Mouse (Mus musculus): Measurements from ENCODE around the gene Olfr1269. TPM values are rescaled to one million over a fixed set of nuclear protein-coding genes. Genes with fewer than 3 reads are reported as not detected.

Gene Olfr1269
- not detected in 2 replicates for polyA plus RNA-seq (2012; ENCODE audit: low replicate concordance)

DNA sequence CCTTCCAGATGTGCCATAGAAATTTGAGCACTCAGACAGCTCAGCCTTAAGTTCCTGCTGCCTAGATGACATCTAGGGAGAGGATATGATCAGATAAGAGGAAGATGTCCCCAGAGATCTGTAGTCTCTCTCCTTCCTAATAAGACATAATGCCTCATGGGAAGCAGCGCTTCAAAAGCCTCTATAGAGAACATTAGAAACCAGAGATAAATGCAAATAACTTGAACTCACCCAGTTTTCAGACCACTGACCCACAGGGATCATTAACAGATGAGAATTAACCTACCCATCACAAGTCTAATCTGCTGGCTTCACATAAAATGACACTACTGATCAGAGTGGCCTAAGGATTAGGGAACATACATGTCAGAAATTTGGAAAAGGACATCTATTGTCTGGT, at the start of gene Olfr1269:
Gene Olfr1269 (minus strand): TSS at position 101 of the 400 bp plus-strand sequence.

DNA sequence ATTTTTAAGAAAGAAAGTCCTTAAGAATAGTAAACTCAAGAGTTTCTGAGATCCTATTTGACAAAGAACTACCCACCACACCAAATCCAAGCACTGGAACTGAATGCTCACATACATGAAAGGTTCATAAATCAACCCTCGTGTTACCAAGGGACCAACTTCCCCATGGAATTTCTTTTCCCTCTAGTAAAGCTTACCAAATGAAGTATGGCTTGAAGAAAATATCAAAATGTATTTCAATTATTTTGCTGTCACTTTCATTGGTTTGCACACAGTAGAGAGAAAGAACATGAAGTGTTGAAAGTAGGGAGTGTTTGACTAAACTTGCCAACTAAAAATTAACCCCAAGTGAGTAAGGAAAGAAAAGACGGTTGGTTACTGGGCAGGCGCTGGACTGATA, 31.8 kb upstream of the Olfr1269 start, which contains the start of gene Olfr1270:
Gene Olfr1270 (minus strand): TSS at position 101 of the 400 bp plus-strand sequence.

DNA sequence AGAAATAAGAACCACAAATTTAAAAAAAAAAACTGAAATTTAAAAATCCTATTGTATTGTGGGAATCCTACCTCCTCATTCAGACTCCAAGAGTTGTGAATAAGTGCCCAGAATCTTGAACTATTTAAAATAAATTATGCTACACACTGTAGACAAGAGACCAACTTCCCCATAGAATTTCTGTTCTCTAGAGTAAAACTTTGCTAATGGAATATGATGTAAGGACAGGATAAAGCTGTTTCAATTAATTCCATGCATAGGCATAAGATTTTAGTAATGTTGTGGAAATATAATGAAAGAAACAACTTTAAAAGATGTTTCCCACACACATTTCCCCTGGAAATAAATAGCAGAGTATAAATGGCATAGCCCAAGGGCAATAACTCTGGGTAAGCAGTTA, 21.0 kb upstream of the Olfr1269 start, which contains the start of gene Olfr32:
Gene Olfr32 (minus strand): TSS at position 101 of the 400 bp plus-strand sequence.

Other genes starting within 250 kb of the Olfr1269 start
- not detected in 2 replicates for gene Olfr1257, start 243.0 kb downstream of the Olfr1269 start, polyA plus RNA-seq (2012; ENCODE audit: low replicate concordance)
- gene Olfr1258, start 194.1 kb downstream of the Olfr1269 start, polyA plus RNA-seq (2012; ENCODE audit: low replicate concordance): not detected in 2 replicates
- not detected in 2 replicates for gene Olfr1259, start 172.7 kb downstream of the Olfr1269 start, polyA plus RNA-seq (2012; ENCODE audit: low replicate concordance)
- gene Olfr1260, start 147.1 kb downstream of the Olfr1269 start, polyA plus RNA-seq (2012; ENCODE audit: low replicate concordance): not detected in 2 replicates
- gene Olfr1261, start 130.2 kb downstream of the Olfr1269 start, polyA plus RNA-seq (2012; ENCODE audit: low replicate concordance): not detected in 2 replicates
- gene Olfr1262, start 121.3 kb downstream of the Olfr1269 start, polyA plus RNA-seq (2012; ENCODE audit: low replicate concordance): not detected in 2 replicates
- gene Olfr1263, start 109.3 kb downstream of the Olfr1269 start, polyA plus RNA-seq (2012; ENCODE audit: low replicate concordance): not detected in 2 replicates
- gene Olfr1264, start 95.8 kb downstream of the Olfr1269 start, polyA plus RNA-seq (2012; ENCODE audit: low replicate concordance): not detected in 2 replicates
- gene Olfr1265, start 86.1 kb downstream of the Olfr1269 start, polyA plus RNA-seq (2012; ENCODE audit: low replicate concordance): not detected in 2 replicates
- not detected in 2 replicates for gene Olfr140, start 57.8 kb downstream of the Olfr1269 start, polyA plus RNA-seq (2012; ENCODE audit: low replicate concordance)
- gene Olfr32, start 20.9 kb upstream of the Olfr1269 start, polyA plus RNA-seq (2012; ENCODE audit: low replicate concordance): not detected in 2 replicates
- not detected in 2 replicates for gene Olfr1270, start 31.7 kb upstream of the Olfr1269 start, polyA plus RNA-seq (2012; ENCODE audit: low replicate concordance)
- gene Olfr1506, start 103.1 kb upstream of the Olfr1269 start, polyA plus RNA-seq (2012; ENCODE audit: low replicate concordance): not detected in 2 replicates
- gene Olfr142, start 136.2 kb upstream of the Olfr1269 start, polyA plus RNA-seq (2012; ENCODE audit: low replicate concordance): not detected in 2 replicates
- gene Olfr1271, start 149.6 kb upstream of the Olfr1269 start, polyA plus RNA-seq (2012; ENCODE audit: low replicate concordance): not detected in 2 replicates
- gene Olfr1272, start 171.4 kb upstream of the Olfr1269 start, polyA plus RNA-seq (2012; ENCODE audit: low replicate concordance): 0.09 TPM in 1 of 2 replicates, not detected in the other
- not detected in 2 replicates for gene Gm13769, start 200.8 kb upstream of the Olfr1269 start, polyA plus RNA-seq (2012; ENCODE audit: low replicate concordance)

Data from leukemia stem cell, adult 10-12 weeks (primary cell).